Mouse (Mus musculus): Measurements from ENCODE around the gene Cdkn2d.
"Not testable (repeated sequence)": the region's sequence is repeated elsewhere in the genome, so short reads cannot be mapped to it uniquely, and the experiment has no call there.

Cdkn2d gene

DNA sequence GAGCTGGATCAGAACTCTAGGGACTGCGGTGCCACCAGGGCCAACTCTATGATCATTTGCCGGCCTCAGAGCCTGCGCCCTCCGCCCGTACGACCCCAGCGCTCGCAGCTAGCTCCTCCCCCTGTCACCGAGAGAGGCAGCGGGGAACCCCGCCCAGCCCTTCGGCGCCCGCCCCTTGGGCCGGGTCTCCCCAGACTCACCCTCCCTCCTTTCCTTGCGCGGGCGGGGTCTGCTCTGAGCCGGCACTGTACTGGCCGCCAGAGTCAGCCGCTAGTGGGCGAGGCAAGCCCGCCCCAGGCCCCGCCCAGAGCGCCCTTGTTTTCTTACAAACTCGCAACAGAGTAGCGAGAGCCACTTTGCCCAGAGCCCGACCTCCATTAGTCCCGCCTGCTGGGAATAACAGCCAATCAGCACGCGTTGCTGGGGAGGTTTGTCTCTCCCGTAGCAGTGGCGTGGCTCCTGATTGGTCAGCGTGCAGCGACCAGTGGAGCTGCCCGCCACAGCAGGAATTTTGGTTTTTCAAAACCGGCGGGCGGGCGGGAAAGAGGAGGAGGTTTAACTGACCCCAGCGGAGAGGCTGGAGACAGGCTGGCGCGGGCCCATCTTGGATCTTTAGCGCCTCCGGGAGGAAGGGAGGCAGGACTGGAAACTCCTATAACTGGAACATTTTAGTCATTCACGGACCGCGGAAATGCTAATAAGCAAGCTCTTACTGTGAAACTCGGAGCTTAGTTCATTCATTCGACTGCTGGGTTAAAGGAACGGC lies at the start of gene Cdkn2d:
TSS of gene Cdkn2d (minus strand) at position 386 of the 766 bp plus-strand sequence.
- DNase-seq (ENCODE audit: low spot score in 2 of 2): peak; percentile 99

DNA sequence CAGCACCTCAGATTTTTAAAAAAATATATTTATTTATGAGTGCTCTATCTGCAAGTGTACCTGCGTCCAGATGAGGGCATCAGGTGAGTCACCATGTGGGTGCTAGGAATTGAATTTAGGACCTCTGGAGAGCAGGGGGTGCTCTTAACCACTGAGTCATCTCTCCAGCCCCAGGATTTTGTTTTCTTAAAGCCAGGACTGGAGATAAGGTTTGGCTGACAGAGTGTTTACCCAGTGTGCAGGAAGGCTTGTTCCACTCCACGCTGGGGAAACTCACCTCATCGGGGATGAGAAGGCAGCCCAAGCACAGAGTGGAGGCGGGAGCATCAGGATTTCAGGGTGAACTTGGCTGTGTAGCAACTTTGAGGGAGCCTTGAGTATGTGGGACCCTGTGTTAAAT lies 49.2 kb upstream of the Cdkn2d start:
- DNase-seq (ENCODE audit: low spot score in 2 of 2): no peak

DNA sequence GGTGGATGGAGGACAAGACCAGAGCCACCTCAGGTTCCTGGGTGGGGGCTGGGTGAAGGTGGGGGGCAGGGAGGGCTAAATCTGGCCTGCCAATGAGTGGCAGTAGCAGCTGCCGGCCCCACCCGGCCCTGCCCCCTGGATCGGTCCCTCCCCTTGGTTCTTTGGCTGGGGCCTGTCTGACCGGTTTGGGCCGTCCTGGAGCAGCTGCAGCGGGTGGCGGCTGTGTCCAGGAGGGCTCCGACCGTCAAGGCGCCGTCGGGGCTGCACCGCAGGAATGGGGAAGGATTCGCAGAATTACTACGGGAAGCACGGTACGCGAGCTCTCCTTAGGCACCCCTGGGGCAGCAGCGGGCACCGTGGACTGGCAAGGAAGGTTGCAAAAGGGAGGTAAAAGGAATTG lies 46.4 kb upstream of the Cdkn2d start:
- no peak for DNase-seq (ENCODE audit: low spot score in 2 of 2)

DNA sequence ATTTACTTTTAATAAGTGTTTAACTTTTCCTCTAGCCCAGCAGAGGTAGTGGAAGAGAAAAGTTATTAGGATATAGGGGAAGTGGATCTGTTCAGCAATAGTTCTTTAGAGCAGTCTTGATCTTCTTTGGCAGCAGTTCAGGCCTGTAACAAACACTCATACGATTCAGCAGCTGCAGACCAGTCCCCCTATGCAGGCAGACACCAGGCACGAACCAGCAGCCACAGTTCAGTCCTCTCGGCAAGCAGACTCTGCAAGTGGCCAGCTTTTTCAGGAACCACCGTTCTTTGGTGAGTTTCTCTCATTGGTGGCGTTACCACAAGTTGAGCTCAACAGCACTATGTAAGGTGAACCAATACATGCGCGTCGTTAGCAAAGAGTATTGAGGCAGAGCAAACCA lies 45.3 kb upstream of the Cdkn2d start:
- DNase-seq (ENCODE audit: low spot score in 2 of 2): no peak

DNA sequence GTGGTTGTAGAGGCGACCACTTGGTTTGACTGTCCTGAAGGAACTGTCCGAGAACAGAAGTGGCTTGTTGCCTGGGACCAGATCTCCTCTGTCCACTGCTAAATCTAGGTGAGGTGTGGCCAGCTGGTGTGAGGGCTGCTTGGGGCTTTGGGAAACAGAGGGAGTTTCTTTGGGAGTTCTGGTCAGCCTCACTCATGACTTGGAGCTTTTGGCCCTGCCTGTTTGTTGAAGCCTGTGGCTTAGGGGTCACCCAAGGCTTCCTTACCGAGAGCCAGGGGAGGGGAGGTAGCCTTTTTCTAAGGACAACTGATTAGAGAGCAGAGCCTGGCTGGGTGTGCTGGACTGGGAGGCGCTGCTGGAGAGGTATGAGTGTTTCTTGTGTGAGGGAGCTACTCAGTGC lies 44.2 kb upstream of the Cdkn2d start:
- DNase-seq (ENCODE audit: low spot score in 2 of 2): no peak

DNA sequence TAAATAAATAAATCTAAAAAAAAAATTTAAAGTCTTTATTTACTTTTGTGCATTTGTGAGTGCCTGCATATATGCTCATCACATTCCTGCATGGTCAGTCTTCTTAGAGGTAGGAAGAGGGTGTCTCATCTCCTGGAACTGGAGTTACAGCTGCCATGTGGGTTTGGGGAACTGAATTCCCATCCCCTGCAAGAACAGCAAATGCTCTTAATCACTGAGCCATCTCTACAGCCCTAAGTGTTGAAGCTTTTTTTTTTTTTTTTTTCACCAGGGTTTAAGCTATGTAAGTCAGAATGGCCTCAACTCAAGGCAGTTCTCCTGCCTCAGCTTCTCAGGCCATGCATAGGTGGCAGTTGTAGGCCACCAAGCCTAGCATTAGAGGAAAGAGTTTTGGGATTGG lies 43.5 kb upstream of the Cdkn2d start:
- no peak for DNase-seq (ENCODE audit: low spot score in 2 of 2)

DNA sequence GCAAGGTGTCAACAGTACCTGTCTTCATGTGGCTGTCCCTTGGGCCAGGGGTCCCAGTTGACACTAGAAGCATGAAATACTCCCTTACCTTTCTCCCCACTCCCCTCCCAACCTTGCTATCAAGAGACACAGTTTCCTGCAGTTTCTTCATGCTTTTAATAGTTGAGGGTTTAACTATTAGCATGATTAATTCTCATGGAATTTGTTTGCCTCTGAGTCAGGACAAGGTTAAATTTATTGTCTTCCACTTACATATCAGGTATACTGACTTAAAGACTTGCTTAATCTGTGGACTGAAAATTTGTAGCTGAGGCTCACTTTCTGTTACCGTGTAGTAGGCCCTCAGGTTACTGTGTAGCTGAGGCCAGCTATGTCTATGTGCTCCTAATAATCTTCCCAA lies 42.3 kb upstream of the Cdkn2d start:
- DNase-seq (ENCODE audit: low spot score in 2 of 2): no peak

DNA sequence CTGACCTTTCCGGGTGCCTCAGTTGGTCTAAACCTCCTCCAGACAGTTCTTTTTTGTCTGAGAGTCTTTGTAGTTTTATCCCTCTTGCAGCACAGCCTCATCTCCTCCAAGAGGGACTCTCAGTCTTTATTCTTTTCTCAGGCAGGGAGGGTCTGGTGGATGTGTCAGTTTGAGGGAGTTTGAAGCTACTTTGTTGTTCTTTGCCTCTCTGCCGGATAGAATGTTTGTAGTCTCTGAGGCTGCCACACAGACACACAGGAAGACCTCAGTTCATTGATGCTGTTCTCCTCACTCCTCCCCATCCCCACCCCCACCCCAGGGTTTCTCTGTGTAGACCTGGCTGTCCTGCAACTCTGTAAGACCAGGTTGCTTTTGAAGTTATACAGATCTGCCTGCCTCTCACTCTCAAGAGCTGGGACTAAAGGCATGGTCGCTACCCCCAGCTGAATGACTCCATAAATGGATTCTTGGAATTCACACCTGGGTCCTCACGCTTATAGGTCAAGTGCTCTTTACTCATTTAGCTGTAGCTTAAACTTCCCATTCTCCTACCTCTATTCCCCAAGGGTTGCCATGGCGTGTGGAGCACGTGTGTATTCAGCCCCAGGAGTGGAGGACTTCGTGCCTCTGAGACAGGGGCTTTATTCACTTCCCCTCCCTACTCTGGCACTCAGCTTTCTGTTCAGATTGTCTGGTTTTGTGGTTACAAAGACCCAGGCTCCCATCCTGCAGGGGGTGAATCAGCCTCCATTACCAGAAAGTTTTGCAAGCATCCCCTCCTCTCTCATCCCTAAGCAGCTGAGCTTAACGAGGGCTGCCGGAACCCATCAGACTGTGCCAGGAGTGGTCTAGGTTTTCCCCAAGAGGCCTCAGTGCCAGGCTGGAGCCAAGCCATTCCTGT lies 41.2 kb upstream of the Cdkn2d start:
- DNase-seq (ENCODE audit: low spot score in 2 of 2): no peak

DNA sequence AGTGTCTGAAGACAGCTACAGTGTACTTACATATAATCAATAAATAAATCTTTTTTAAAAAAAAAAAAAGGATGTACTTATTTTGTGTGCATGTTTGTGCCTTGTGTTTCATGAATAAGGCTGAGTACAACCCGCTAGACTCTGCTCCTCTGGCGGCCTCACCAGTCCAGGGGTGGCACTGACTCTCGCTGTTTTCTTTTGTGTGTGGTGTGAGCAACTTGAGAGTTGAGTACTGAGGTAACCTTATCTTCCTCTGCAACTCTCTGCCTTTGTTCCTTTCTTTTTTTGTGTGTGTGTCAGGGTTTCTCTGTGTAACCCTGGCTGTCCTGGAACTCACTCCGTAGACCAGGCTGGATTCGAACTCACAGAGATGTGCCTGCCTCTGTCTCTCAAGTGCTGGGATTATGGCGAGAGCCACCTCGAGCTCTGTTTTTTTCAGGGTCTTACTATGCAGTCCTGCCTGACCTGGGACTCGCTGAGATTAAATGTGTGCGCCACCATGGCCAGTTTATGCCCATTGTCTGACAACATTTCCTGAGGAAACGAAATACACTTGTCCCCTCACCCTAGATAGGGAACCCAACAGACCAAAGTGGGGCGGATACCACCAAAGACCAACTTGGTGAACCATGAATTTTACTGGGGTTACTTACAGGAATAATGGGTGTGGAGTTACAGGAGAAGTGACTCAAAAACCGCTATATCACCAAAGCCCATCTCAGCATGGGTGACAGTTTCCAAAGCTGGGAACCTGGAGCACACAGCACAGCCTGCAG lies 40.3 kb upstream of the Cdkn2d start:
- no peak for DNase-seq (ENCODE audit: low spot score in 2 of 2)

DNA sequence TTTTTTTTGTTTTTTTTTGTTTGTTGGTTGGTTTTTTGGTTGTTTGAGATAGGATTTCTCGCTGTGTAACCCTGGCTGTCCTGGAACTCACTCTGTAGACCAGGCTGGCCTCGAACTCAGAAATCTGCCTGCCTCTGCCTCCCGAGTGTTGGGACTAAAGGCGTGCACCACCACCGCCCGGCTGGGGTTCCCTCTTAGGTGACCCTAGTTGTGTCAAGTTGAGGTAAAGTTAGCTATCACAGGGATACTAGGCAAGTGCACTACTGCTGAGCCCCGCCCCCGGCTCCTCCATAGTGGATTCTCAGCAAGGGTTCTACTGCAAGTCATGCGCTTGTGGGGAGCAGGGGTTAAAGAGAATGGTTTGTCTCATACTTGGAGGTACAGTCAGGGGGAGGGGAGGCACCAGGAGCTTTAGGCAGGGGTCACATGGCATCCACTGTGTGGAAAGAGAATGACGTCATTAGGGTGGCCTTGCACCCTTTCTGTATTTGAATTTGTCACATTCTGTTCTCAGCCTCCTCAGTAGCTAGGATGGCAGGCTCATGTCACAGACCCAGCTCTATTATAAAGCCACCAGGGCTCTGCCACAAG lies 38.6 kb upstream of the Cdkn2d start:
- DNase-seq (ENCODE audit: low spot score in 2 of 2): no peak

DNA sequence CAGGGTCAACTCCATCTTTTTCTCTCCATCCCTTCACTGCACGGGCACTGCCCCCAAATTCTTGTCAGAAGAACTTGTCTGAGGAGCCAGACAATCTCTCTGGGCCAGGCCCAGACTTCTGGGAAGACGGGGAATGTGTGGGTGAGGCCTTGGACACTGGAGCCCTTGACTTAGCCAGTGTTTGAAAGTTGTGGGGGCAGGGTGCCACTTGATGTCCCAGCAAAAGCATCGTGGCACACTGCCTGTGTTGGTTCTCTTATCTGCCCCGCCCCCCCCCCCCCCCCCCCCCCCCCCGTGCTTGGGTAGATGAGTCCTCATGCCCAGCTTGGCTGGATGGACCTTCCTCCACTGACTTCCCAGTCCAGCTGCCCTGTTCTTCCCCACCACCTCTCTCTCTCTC lies 37.8 kb upstream of the Cdkn2d start:
- DNase-seq (ENCODE audit: low spot score in 2 of 2): no peak

DNA sequence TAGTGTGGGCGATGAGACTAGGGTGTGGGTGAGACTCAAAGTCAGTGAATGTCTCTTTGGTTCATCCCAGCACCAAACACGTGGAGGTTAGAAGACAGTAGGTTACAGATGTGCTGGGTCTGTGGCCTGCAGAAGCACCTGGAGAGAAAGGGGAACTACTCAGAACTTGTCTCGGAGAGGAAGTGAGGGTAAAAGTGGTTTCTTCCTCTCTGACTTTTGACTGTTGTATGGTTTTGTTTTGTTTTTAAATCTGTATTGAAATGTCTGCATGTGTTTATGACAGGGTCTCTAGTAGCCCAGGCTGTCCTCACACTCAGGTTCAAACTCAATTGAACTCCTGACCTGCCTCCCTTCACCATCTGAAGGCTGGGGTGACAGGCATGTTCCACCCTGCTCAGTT lies 36.8 kb upstream of the Cdkn2d start:
- DNase-seq (ENCODE audit: low spot score in 2 of 2): no peak

DNA sequence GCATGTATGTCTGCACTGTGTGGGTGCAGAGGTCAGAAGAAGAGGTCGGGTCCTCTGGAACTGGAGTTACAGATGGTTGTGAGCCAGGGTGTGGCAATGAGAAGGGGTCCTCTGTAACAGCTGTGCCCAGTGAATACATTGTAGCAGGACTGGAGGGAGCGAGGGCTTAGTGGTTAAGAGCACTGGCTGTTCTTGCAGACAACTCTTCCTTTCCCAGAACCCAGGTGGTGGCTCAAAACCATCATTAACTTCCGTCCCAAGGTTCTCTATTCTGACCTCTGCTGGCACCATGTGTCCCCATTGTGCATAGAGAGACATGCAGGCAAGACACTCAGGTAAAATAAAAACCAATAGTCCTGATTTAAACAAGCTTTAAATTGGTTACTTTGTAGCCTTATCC lies 36.4 kb upstream of the Cdkn2d start:
- DNase-seq (ENCODE audit: low spot score in 2 of 2): no peak

DNA sequence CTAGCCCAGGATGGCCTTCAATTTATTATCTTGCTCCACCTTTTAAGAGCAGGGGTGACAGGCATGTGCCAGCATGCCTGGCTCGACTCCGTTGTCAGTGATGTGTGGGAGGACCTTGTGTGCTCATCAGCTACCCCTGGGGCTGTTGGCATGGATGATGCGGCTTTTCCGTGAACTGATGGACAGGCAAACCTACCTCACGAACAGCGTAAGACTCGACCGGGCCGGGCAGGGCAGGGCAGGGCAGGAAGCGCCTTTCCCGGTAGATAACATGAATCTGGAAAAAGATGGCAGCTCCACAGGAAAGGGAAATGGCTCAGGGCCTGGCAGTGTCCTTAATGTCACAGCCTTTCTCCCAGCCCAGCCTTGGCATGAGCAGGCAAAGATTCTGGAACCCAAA lies 33.1 kb upstream of the Cdkn2d start:
- no peak for DNase-seq (ENCODE audit: low spot score in 2 of 2)

DNA sequence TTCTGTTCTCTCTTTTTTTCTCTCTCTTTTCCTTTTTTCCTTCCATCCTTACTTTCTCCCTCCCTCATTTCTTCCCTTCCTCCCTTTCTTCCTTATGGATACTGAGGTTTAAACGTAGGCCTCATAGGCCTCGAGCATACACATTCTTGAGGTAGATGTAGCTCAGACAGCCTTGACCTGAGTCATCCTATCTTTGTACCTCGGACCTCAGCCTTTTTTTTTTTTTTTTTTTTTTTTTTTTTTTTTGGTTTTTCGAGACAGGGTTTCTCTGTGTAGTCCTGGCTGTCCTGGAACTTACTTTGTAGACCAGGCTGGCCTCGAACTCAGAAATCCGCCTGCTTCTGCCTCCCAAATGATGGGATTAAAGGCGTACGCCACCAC lies 31.7 kb upstream of the Cdkn2d start:
- DNase-seq (ENCODE audit: low spot score in 2 of 2): not testable (repeated sequence)

DNA sequence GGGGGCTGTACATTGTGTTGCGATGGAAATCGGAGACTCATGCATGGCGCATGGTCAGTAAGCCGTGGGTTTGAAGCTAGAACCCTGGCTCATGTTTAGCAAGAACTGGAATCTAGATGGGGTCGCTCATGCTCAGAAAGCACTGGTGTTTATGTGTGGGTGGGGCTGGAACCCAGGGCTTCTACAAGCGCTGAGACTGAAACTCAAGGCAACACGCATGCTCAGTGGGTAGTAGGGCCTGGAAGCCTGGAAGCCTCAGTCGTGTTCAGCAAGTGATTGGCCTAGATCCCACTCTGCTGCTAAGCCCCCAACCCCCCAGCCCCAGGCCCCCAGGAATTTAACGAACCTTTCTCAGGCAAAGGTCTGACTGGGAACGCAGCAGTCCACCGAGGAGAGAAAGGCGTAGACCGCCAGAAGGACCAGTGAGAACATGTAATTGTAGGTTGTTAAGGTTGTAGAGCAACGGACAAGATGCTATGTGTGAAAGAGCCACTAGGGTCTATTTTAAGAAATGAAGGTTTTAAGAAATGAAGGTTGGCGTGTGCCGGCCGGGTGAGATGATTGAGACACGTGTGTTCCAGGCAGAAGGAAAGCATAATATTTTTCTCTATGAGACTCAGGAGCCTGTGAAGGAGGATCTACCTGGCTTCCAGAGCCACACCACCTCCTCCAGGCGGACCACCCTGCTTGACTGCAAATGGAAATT lies 31.2 kb upstream of the Cdkn2d start:
- no peak for DNase-seq (ENCODE audit: low spot score in 2 of 2)

DNA sequence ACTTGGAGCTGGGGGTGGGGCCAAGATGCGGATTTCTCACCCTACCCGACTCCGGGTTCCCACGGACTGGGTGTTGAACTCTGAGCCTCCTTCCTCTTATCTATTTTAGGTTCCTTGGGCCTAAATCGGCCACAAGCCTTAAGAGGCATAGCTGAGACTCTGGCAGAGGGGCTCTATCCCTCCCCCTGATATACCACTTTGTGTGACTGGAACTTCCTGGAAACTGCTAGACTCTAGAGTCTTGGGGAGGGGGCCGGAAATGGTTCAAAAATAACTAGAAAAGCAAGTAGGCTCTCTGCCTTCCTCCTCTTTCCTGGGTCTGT lies 30.3 kb upstream of the Cdkn2d start:
- DNase-seq (ENCODE audit: low spot score in 2 of 2): no peak

DNA sequence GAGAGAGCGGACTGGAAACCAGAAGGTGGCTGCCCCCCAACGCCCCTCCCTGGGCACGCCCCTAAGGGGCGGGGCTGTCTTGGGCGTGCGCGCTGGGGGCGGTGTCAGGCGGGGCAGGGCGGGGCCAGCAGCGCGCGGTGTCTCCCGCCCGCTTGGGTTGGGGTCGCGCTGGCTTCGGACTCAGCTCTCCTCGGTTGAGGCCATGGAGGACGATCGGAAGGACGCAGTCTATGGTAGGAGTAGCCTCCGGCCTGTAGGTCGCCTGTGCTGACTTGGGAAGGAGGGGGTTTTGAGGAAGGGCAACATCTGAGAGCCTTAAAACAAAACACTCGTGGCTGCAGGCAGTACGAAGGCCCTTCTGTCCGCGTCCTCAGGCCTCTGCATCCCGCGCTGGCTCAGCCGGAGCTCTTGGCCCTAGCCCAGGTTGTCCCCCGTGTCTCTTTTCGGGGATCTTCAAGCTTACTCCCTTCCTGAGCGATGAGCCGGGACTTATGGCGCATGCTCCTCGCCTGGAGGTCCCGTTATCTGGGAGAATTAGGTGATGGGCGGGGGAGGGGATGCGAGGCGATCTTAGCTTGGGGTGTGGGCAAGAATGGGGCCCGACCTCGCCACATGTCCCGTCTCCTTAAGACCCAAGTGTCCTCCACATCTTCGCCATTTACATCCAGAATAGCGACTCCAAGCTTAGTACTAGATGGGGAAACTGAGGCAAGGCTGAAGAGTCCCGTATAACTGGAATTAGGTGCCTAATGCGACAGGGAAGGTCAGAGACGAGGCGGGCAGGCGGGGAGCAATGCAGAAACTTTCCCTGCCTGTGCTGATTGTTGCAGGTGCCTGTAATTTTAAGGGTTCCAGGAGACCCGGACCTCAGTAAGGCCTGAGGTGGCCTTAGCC lies 29.7 kb upstream of the Cdkn2d start, which contains the start of gene Slc44a2:
TSS of gene Slc44a2 (plus strand) at position 80 of the 894 bp plus-strand sequence.
- DNase-seq (ENCODE audit: low spot score in 2 of 2): peak; percentile 42 to 59

DNA sequence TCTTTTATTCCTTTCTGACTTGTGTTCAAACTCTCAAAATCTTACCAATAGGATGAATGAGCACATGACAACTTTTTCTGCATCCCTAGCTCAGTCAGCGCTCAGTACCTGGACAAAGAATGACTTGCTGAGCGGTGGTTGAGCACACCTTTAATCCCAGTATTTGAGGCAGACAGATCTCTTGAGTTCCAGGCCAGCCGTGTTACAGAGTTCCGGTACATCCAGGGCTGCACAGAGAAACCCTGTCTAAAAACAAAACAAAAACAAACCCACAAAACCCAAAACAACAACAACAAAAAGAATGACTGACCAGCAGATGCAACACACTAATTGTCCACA lies 29.0 kb upstream of the Cdkn2d start:
- DNase-seq (ENCODE audit: low spot score in 2 of 2): no peak

DNA sequence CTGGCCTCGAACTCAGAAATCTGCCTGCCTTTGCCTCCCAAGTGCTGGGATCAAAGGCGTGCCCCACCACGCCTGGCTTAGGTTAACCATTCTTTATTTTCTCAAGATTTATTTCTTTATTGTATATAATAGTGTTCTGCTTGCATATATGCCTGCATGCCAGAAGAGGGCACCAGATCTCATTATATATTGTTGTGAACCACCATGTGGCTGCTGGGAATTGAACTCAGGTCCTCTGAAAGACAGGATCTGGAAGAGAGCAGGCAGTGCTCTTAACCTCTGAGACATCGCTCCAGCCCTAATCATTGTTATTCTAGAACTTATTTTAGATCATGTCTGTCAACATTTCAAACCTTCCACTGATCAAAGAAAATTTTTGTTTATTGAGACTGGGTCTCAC lies 28.3 kb upstream of the Cdkn2d start:
- no peak for DNase-seq (ENCODE audit: low spot score in 2 of 2)

DNA sequence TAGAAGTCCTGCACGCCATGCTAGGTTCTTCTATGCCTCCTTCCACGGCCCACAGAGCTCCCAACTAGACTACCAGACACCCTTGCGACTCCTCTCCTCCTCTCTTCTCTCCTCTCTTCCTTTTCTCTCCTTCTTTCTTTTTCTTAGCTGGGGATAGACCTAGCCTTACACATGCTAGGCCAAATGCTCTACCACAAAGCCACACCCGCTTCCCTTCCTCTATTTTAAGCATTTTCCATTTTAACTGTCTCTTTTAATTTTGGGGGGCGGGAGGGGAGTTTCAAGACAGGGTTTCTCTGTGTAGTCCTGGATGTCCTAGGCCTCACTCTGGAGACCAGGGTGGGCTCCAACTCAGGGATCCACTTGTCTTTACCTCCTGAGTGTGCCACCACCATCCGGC lies 27.6 kb upstream of the Cdkn2d start:
- DNase-seq (ENCODE audit: low spot score in 2 of 2): no peak
